Mouse (Mus musculus) ES-CJ7 (cell line): ENCODE results near the gene Mia2.
A peak's percentile ranks its signal among the peaks of the same experiment; 100 is the strongest.

Experiments used
- DNase-seq: peaks from one replicate; pipeline ENCODE4 v3.0.0; 2011; ENCODE audit warnings: low read depth, low spot score

Mia2 gene

GRCm38 (mm10) chr12:59104771-59105170 is 9.2 kb downstream of the Mia2 start:
- no peak for DNase-seq

- DNase-seq = no peak
Observed at GRCm38 (mm10) chr12:59105914-59106313, 10.3 kb downstream of the Mia2 start.

GRCm38 (mm10) chr12:59106491-59106890 is 10.9 kb downstream of the Mia2 start:
- no peak for DNase-seq

- DNase-seq = no peak
Observed at GRCm38 (mm10) chr12:59107926-59108325, 12.3 kb downstream of the Mia2 start.

- no peak for DNase-seq
Observed at GRCm38 (mm10) chr12:59117184-59117583, 21.6 kb downstream of the Mia2 start.

- no peak for DNase-seq
Observed at GRCm38 (mm10) chr12:59125426-59125825, 29.8 kb downstream of the Mia2 start.

- DNase-seq = no peak
Observed at GRCm38 (mm10) chr12:59128501-59128900, 32.9 kb downstream of the Mia2 start.

GRCm38 (mm10) chr12:59129038-59129437 is 33.4 kb downstream of the Mia2 start:
- DNase-seq = peak; percentile 12

- peak; percentile 15 for DNase-seq
Observed at GRCm38 (mm10) chr12:59129592-59129991, 34.0 kb downstream of the Mia2 start.

- DNase-seq = no peak
Observed at GRCm38 (mm10) chr12:59130249-59130648, 34.6 kb downstream of the Mia2 start.

GRCm38 (mm10) chr12:59130651-59131577 is 35.3 kb downstream of the Mia2 start:
- DNase-seq = peak; percentile 88

- peak; percentile 43 for DNase-seq
Observed at GRCm38 (mm10) chr12:59131578-59131946, 36.0 kb downstream of the Mia2 start.

GRCm38 (mm10) chr12:59132462-59132861 is 36.9 kb downstream of the Mia2 start:
- DNase-seq = no peak

GRCm38 (mm10) chr12:59132940-59133339 is 37.3 kb downstream of the Mia2 start:
- peak; percentile 38 for DNase-seq

GRCm38 (mm10) chr12:59133437-59133999 is 37.9 kb downstream of the Mia2 start:
- DNase-seq = no peak

GRCm38 (mm10) chr12:59135096-59135495 is 39.5 kb downstream of the Mia2 start:
- no peak for DNase-seq

- DNase-seq = no peak
Observed at GRCm38 (mm10) chr12:59135533-59136300, 40.1 kb downstream of the Mia2 start.

- no peak for DNase-seq
Observed at GRCm38 (mm10) chr12:59137031-59137430, 41.4 kb downstream of the Mia2 start.

GRCm38 (mm10) chr12:59139372-59139771 is 43.8 kb downstream of the Mia2 start:
- DNase-seq = peak; percentile 55

GRCm38 (mm10) chr12:59145130-59145529 is 49.5 kb downstream of the Mia2 start:
- no peak for DNase-seq

GRCm38 (mm10) chr12:59149691-59150090 is 54.1 kb downstream of the Mia2 start:
- no peak for DNase-seq

GRCm38 (mm10) chr12:59161091-59161490 is 65.5 kb downstream of the Mia2 start:
- no peak for DNase-seq
